Mouse (Mus musculus): ENCODE data around the gene Col19a1.
"Not testable (repeated sequence)": the region's sequence is repeated elsewhere in the genome, so short reads cannot be mapped to it uniquely, and the experiment has no call there.

Col19a1 gene

DNA sequence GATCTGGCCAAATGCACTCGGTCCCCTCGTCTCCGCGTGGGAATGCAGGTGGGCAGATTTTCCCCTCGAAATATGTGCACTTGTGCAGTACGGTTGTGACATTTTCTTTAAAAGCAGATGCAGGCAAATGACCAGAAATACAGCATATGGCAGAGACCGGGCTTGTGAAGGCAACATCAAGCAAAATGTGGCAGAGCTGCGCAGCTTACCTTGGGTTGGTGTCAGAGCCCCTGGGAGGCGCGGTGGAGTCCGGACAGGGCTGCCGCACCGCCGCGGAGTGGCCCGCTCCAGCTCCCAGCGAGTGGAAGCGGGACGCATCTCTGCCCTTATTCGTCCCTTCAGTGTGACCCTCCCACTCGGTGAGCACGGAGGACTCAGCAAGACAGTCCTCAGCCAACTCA, at the start of gene Col19a1:
Col19a1 (minus strand) TSS at position 332 of the 401 bp plus-strand sequence.
- DNase-seq (ENCODE audit: low read depth, low spot score) = peak; percentile 33

- peak; percentile 48 for DNase-seq (ENCODE audit: low read depth, low spot score)
Measured at GRCm38 (mm10) chr1:24633553-24634132, 46.4 kb upstream of the Col19a1 start.

- not testable (repeated sequence) for DNase-seq (ENCODE audit: low read depth, low spot score)
Measured at GRCm38 (mm10) chr1:24612556-24612955, 25.3 kb upstream of the Col19a1 start.

- no peak for DNase-seq (ENCODE audit: low read depth, low spot score)
Measured at GRCm38 (mm10) chr1:24595096-24595495, 7.8 kb upstream of the Col19a1 start.

DNA sequence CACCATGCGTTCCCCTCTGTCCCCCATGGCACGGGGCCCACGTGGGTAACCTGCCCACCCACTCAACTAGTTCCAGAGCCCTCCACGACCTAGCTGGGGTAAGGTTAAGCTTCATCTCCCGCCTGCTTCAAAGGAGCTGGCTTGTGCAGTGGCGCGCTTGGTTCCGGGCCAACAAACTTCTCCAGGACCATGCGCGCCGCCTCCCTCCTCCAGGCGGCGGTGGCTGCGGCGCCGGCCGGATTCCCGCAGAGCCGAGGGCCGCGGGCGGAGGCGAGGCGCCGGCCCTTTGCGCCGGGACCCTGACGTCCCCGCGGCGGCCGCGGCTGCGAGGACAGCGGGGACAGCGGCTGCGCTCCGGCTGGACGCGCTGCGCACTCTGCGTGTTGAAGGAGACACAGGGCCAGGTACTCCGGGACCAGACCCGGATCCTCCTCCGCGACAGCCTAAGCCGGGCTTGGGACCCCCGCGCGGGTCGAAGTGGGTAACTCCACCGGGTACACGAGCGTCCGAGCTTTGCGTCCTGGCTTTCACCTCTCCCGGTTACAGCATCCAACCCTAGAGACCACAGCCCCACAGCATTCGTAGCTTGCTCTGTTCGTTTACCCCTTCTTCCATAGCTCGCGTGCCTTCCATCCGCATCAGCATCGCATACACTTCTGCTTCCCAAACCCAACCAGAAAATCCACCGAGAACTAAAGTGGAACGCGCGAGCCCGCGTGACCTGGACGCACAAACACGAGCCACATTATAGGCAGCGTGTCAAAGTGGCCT, 717 bp downstream of the Col19a1 start:
- peak; percentile 25 for DNase-seq (ENCODE audit: low read depth, low spot score)

- DNase-seq (ENCODE audit: low read depth, low spot score) = no peak
Measured at GRCm38 (mm10) chr1:24572602-24573001, 14.7 kb downstream of the Col19a1 start.

GRCm38 (mm10) chr1:24564113-24564512, 23.2 kb downstream of the Col19a1 start:
- no peak for DNase-seq (ENCODE audit: low read depth, low spot score)

GRCm38 (mm10) chr1:24558005-24558404, 29.3 kb downstream of the Col19a1 start:
- no peak for DNase-seq (ENCODE audit: low read depth, low spot score)

- DNase-seq (ENCODE audit: low read depth, low spot score) = no peak
Measured at GRCm38 (mm10) chr1:24553462-24553861, 33.8 kb downstream of the Col19a1 start.

DNA sequence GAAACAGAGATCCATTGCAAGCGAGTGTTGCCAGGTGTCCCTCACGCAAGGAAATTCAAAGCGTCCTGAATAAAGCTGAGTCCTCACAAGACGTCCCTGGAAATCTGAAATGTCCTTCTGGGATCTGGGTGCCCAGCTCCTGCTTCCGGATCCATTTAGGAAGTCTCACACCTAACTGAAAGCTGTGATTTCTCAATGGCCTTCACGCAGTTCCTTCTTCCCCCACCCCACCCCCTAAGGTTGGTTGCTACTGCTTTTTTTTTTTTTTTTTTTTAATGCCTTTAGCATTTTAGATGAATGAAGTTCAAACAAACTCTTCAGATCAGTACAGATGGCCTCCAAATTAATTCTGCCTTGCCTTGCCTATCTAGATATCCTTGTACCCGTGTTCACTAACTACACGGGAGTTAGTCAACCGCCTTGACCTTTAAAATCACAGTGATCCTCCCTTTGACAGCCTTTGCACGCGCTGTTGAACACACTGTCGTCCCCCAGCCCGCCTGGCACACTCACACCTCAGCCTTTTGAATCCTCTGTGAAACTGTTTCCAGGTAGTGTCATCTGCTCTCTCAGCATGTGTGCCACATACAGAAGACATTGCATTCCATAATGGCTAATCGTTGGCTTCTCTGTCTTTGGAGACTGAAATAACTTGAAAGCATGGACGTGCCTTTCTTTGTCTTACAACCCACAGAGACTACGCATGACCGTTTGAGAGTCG, 36.6 kb downstream of the Col19a1 start:
- DNase-seq (ENCODE audit: low read depth, low spot score) = no peak

DNA sequence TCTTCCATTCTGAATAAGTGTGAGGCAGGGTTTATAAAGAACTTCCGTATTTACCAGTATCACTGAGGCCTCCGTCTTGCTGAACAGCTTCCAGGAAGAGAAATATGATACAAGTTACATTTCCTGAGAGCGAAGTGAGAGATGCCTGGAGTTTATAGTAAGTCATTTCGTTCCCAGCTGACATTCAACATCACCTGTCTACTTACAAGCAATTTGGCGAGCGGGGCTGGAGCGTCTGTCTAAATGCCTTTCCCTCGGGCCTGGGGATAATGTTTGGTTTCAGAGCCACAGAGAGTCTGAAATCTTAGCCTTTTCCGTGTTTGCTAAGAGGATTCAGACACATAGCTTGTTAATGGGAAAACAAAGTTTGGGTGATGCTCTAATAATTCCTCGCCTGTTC, 37.2 kb downstream of the Col19a1 start:
- DNase-seq (ENCODE audit: low read depth, low spot score) = no peak

DNA sequence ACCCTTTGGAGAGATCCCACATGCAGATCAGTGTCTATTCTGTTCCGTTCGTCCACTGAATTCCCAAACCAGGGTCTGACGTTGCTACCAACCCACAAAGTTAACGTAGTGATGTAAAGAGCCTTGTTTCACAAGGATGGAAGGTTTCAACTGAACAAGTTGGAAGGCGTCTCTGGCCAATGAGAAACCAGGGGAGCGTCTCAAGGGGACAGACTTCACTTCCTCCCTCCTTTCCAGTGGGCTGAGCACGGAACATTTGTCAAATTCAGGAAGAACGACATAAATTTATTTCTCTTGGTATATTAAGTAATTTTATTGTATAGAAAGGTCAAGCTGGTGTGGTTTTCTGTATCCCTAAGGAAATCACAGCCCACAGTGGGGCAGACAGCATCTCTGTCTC, 38.2 kb downstream of the Col19a1 start:
- DNase-seq (ENCODE audit: low read depth, low spot score) = no peak

GRCm38 (mm10) chr1:24547574-24547973, 39.7 kb downstream of the Col19a1 start:
- no peak for DNase-seq (ENCODE audit: low read depth, low spot score)

- DNase-seq (ENCODE audit: low read depth, low spot score) = no peak
Measured at GRCm38 (mm10) chr1:24539852-24540251, 47.4 kb downstream of the Col19a1 start.

- DNase-seq (ENCODE audit: low read depth, low spot score) = no peak
Measured at GRCm38 (mm10) chr1:24527194-24527593, 60.1 kb downstream of the Col19a1 start.

DNA sequence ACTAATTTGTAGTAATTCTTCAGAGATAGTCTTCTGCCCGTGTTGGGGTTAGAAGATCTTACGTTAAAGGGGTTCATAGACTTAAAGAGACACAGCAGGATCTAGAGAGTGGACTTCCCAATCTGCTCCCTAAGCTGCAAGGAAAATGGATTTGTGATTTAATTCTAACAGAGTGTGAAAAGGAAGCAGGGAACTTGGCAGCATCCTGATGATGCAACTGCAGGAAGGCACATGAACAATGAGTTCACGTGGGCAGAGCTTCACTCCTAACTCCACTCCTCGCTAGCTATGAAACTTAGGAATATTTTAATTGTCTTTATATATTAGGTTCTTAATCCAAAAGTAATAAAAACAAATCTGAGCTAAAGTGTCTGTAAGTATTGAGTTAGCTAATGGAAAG, 69.8 kb downstream of the Col19a1 start:
- DNase-seq (ENCODE audit: low read depth, low spot score) = no peak

GRCm38 (mm10) chr1:24515341-24515740, 71.9 kb downstream of the Col19a1 start:
- DNase-seq (ENCODE audit: low read depth, low spot score) = no peak

- no peak for DNase-seq (ENCODE audit: low read depth, low spot score)
Measured at GRCm38 (mm10) chr1:24511536-24511935, 75.7 kb downstream of the Col19a1 start.

DNA sequence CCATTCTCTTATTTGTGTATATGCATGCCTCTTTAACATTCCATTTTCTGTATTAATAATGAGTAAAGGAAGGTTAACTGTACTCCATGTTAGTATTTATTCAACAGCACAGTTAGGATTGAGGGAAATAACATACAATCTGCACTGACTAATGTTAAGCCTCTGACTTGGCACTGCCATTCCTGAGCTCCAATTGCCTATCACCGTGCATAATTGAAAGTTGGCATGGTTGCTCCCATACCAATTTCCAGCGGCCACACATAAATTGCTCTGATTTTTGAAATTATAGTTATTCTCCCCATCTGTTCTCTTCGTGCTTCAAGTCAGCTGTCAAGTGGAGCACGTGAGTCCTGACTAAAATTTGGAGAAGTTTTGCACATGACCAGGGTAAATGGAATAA, 91.9 kb downstream of the Col19a1 start:
- no peak for DNase-seq (ENCODE audit: low read depth, low spot score)

GRCm38 (mm10) chr1:24484161-24484560, 103.1 kb downstream of the Col19a1 start:
- DNase-seq (ENCODE audit: low read depth, low spot score) = no peak

DNA sequence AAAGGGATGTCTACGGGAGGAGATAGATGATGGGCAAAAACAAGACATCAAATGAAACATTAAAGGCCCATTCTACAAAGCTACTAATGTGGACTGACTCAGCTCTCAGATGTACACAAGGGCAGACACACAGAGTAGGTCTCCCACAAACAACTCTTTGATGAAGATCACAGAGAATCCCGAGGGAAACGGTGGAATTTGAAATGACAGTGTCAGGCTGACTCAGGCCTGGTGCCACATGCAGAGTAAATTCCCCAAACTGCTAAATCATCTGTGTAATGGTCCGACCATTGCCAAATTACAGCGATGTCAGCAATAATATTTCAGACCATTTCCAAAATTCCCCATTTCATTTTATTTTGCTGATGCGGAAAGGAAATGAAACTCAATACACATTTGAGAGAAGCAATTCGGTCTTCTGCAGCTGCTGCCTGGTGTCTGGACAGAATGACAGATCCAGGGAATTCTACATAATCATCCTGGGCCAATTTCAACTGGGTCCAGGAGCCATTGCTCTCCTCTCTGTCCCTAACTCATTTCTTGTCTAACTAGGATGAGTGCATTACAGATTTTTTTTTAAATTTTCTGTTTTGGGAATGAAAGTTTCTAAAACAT, 116.1 kb downstream of the Col19a1 start:
- DNase-seq (ENCODE audit: low read depth, low spot score) = no peak

GRCm38 (mm10) chr1:24470633-24471032, 116.6 kb downstream of the Col19a1 start:
- no peak for DNase-seq (ENCODE audit: low read depth, low spot score)
